Mouse (Mus musculus): ENCODE measurements around the gene AI661453.
"Not testable (repeated sequence)": the region's sequence is repeated elsewhere in the genome, so short reads cannot be mapped to it uniquely, and the experiment has no call there.

Gene AI661453

GRCm38 (mm10) chr17:47436156-47436906 is at the start of gene AI661453:
Gene AI661453 (plus strand): TSS chr17:47436615.
- DNase-seq (ENCODE audit: low spot score): peak; percentile 67

- DNase-seq (ENCODE audit: low spot score): peak; percentile 54
These were observed 49.8 kb upstream of the AI661453 start for GRCm38 (mm10) chr17:47386649-47387048.

- DNase-seq (ENCODE audit: low spot score): no peak
These were observed 42.1 kb upstream of the AI661453 start for GRCm38 (mm10) chr17:47394223-47394869.

GRCm38 (mm10) chr17:47395376-47395913 is 41.0 kb upstream of the AI661453 start:
- DNase-seq (ENCODE audit: low spot score): peak; percentile 68

GRCm38 (mm10) chr17:47399091-47399490 is 37.3 kb upstream of the AI661453 start:
- DNase-seq (ENCODE audit: low spot score): no peak

- DNase-seq (ENCODE audit: low spot score): no peak
These were observed 36.0 kb upstream of the AI661453 start, which contains the start of gene Guca1a for GRCm38 (mm10) chr17:47400451-47400850. Gene Guca1a (minus strand): TSS chr17:47400584.

- DNase-seq (ENCODE audit: low spot score): no peak
These were observed 28.5 kb upstream of the AI661453 start for GRCm38 (mm10) chr17:47407717-47408557.

GRCm38 (mm10) chr17:47408558-47408898 is 27.9 kb upstream of the AI661453 start:
- peak; percentile 64 for DNase-seq (ENCODE audit: low spot score)

- DNase-seq (ENCODE audit: low spot score): not testable (repeated sequence)
These were observed 26.2 kb upstream of the AI661453 start for GRCm38 (mm10) chr17:47409897-47410861.

GRCm38 (mm10) chr17:47420195-47420594 is 16.2 kb upstream of the AI661453 start:
- DNase-seq (ENCODE audit: low spot score): no peak

GRCm38 (mm10) chr17:47421566-47421965 is 14.8 kb upstream of the AI661453 start:
- no peak for DNase-seq (ENCODE audit: low spot score)

GRCm38 (mm10) chr17:47422616-47423015 is 13.8 kb upstream of the AI661453 start:
- DNase-seq (ENCODE audit: low spot score): not testable (repeated sequence)

- no peak for DNase-seq (ENCODE audit: low spot score)
These were observed 12.2 kb upstream of the AI661453 start for GRCm38 (mm10) chr17:47424186-47424585.

- DNase-seq (ENCODE audit: low spot score): no peak
These were observed 9.1 kb upstream of the AI661453 start for GRCm38 (mm10) chr17:47427316-47427715.

- no peak for DNase-seq (ENCODE audit: low spot score)
These were observed 7.5 kb upstream of the AI661453 start for GRCm38 (mm10) chr17:47428831-47429304.

- no peak for DNase-seq (ENCODE audit: low spot score)
These were observed 5.6 kb upstream of the AI661453 start for GRCm38 (mm10) chr17:47430815-47431214.

GRCm38 (mm10) chr17:47436907-47437547 is 612 bp downstream of the AI661453 start, which contains the start of gene 1700001C19Rik:
Gene 1700001C19Rik (minus strand): TSS chr17:47437376.
- no peak for DNase-seq (ENCODE audit: low spot score)

- DNase-seq (ENCODE audit: low spot score): no peak
These were observed 2.2 kb downstream of the AI661453 start for GRCm38 (mm10) chr17:47438611-47439010.

- DNase-seq (ENCODE audit: low spot score): no peak
These were observed 3.1 kb downstream of the AI661453 start for GRCm38 (mm10) chr17:47439396-47440028.

- no peak for DNase-seq (ENCODE audit: low spot score)
These were observed 4.0 kb downstream of the AI661453 start for GRCm38 (mm10) chr17:47440359-47440890.
